Mouse (Mus musculus) stomach, embryonic 14.5 days (tissue): ENCODE measurements around the gene Herc4. TPM values are rescaled to one million over a fixed set of nuclear protein-coding genes. Genes with fewer than 3 reads are reported as not detected.

Experiments
- polyA plus RNA-seq: library from polyadenylated mRNA; unstranded; fragments of >200 nt; fragmentation: Nextera tagmentation; extraction: Ambion mirVana; gene quantifications from 2 replicates; pipeline ENCODE4 v1.2.1, GENCODE M21; 2014

Herc4 gene
- polyA plus RNA-seq, 1 experiment from 2014 or later: 49.1 TPM

Other genes starting within 250 kb of the Herc4 start
- 75.0 and 75.8 TPM in 2 replicates for gene Hnrnph3, start 219.6 kb upstream of the Herc4 start, polyA plus RNA-seq
- gene Pbld2, start 219.5 kb upstream of the Herc4 start, polyA plus RNA-seq: 1.6 and 2.1 TPM in 2 replicates
- 1.2 and 1.5 TPM in 2 replicates for gene Pbld1, start 183.6 kb upstream of the Herc4 start, polyA plus RNA-seq
- not detected in 2 replicates for gene Atoh7, start 144.2 kb upstream of the Herc4 start, polyA plus RNA-seq
- not detected in 2 replicates for gene Mypn, start 39.9 kb upstream of the Herc4 start, polyA plus RNA-seq
- gene Sirt1, start 137.9 kb downstream of the Herc4 start, polyA plus RNA-seq: 8.1 and 8.6 TPM in 2 replicates
- gene Dnajc12, start 138.6 kb downstream of the Herc4 start, polyA plus RNA-seq: 8.7 and 10.0 TPM in 2 replicates
- not detected in 2 replicates for gene Gm7075, start 178.0 kb downstream of the Herc4 start, polyA plus RNA-seq
- gene Ctnna3, start 186.3 kb downstream of the Herc4 start, polyA plus RNA-seq: 0.78 and 0.83 TPM in 2 replicates